Mouse (Mus musculus) ES-E14 (cell line): ENCODE measurements around the gene Gm20777.
"Not testable (repeated sequence)": the region's sequence is repeated elsewhere in the genome, so short reads cannot be mapped to it uniquely, and the experiment has no call there.

ENCODE experiments used
- CHD2 ChIP-seq: IDR thresholded peaks from 2 replicates; pipeline ENCODE4 v1.6.1; 2014; ENCODE audit warnings: mild to moderate bottlenecking, low read depth, low read length, inconsistent platforms
- HCFC1 ChIP-seq: IDR thresholded peaks from 2 replicates; pipeline ENCODE4 v1.6.1; 2012; ENCODE audit warnings: low read length, inconsistent platforms, borderline replicate concordance; ENCODE audit not compliant: insufficient read depth
- MAFK ChIP-seq: IDR thresholded peaks from 2 replicates; pipeline ENCODE4 v1.6.1; 2014; ENCODE audit warnings: mild to moderate bottlenecking, low read depth, low read length, inconsistent platforms; ENCODE audit not compliant: insufficient read depth
- ZC3H11A ChIP-seq: IDR thresholded peaks from 2 replicates; pipeline ENCODE4 v1.6.1; 2012; ENCODE audit warnings: low read depth, mild to moderate bottlenecking, inconsistent platforms, low read length, borderline replicate concordance
- ZNF384 ChIP-seq: IDR thresholded peaks from 2 replicates; pipeline ENCODE4 v1.6.1; 2012; ENCODE audit warnings: low read depth, low read length, inconsistent platforms

GRCm38 (mm10) chrY:10706686-10707085, 45.6 kb downstream of the Gm20777 start:
- not testable (repeated sequence) for TF ChIP-seq ZC3H11A, HCFC1, ZNF384, MAFK, CHD2
